Mouse (Mus musculus): ENCODE measurements around the gene Maea.

DNA sequence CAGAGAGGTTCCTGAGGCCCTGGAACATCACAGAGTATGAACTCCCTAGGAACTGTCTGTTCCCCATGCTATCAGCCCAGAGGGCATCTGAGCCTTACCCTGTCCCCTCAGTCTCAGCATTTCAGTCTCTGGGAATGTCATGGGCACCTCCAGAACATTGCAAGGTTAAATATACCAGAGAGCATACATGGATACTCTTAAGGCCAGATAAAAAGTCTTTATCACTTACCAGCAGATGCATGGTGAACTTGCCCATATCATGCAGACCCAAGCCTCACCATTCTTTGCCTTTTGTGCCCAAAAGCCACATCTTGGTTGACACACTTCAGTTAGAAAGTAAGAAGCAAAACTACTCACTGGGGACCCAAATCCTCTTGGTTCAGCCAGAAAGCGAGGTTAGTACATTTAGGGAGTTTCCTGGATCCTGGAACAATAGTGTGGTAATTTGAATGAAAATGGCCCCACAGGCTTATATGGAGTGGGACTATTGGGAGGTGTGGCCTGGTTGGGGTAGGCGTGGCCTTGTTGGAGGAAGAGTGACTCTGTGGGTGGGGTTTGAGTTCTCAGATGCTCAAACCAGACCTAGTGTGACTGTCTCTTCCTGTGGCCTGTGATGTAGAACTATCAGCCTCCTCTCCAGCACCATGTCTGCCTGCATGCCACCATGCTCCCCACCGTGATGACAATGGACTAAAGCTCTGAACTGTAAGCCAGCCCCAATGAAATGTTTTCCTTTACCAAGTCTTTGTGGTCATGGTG, 24.4 kb upstream of the Maea start:
- TF ChIP-seq CTCF (IDR thresholded peaks at IDR 0.05; ENCODE audit: borderline replicate concordance, extremely low read depth, insufficient read depth, insufficient read length), result no peak
- no peak for TF ChIP-seq POLR2A (IDR thresholded peaks at IDR 0.05; ENCODE audit: borderline replicate concordance, extremely low read depth, insufficient read depth, insufficient read length, poor library complexity, severe bottlenecking)

All from brain, embryonic 14.5 days (tissue).